Mouse (Mus musculus): ENCODE data around the gene Clcnkb.

DNA sequence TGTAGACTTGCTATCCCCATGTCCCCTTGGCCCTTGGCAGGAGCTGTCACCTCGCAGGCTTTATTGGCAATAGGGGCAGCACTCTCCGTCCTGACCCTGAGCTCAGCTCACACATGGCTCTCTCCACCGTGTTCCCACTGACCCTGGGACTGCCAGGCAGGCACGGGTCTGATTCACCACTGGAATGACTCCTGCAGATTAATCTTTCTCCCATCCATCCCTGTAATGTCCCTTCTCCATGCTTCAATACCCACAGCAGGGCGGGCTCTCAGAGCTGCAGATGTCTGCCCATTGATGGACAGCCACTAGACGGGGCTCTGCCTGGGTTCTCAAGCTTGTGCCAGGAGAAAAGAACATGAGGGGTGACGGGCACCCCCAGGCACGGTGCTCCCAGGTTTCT lies 50.7 kb downstream of the Clcnkb start:
- TF ChIP-seq POLR2A (IDR thresholded peaks at IDR 0.05; ENCODE audit: control insufficient read depth in 1 of 2, insufficient read depth in 1 of 2, low read depth in 1 of 2, low read length in 2 of 2, poor library complexity in 1 of 2) = no peak
- TF ChIP-seq NRF1 (IDR thresholded peaks at IDR 0.05; ENCODE audit: insufficient read depth, low read depth, low read length, poor library complexity, severe bottlenecking) = no peak
- TF ChIP-seq EP300 (IDR thresholded peaks at IDR 0.05; ENCODE audit: low read depth in 1 of 2, low read length in 2 of 2) = no peak
- no peak for TF ChIP-seq KAT2A (conservative IDR thresholded peaks at IDR 0.05; ENCODE audit: low read depth, low read length)
- no peak for TF ChIP-seq RCOR1 (IDR thresholded peaks at IDR 0.05; ENCODE audit: low read depth, low read length)
- no peak for TF ChIP-seq ZNF384 (IDR thresholded peaks at IDR 0.05; ENCODE audit: low read depth, low read length)
- no peak for TF ChIP-seq BHLHE40 (IDR thresholded peaks at IDR 0.05; ENCODE audit: borderline replicate concordance, low read depth, low read length)
- no peak for TF ChIP-seq CTCF (IDR thresholded peaks at IDR 0.05 in 2 of 3, conservative IDR thresholded peaks at IDR 0.05 in 1 of 3; ENCODE audit: control insufficient read depth in 1 of 3, insufficient read depth in 1 of 3, low read depth in 2 of 3, low read length in 3 of 3, poor library complexity in 1 of 3, severe bottlenecking in 1 of 3)
- no peak for TF ChIP-seq USF1 (IDR thresholded peaks at IDR 0.05; ENCODE audit: low read depth, low read length)
